Mouse (Mus musculus) cortical plate, adult 2 months (tissue): ENCODE measurements around the gene Ptbp1.

Experiments
- CTCF ChIP-seq: fragments of 200-500 bp; IDR thresholded peaks from 2 replicates; pipeline ENCODE4 v1.5.1; 2011; ENCODE audit warnings: mild to moderate bottlenecking, control low read depth, low read length; ENCODE audit not compliant: insufficient read depth; ENCODE audit errors: extremely low read depth
- POLR2A ChIP-seq: fragments of 200-500 bp; IDR thresholded peaks from 2 replicates; pipeline ENCODE4 v1.6.1; 2011; ENCODE audit warnings: mild to moderate bottlenecking, low read length, control low read depth; ENCODE audit not compliant: insufficient read depth; ENCODE audit errors: extremely low read depth

GRCm38 (mm10) chr10:79883297-79884084, 29.3 kb downstream of the Ptbp1 start:
- TF ChIP-seq POLR2A (no peak), CTCF (peak; percentile 85)
